Mouse (Mus musculus) CH12.LX (cell line): ENCODE results near the gene Smarca4. TPM values are rescaled to one million over a fixed set of nuclear protein-coding genes. Genes with fewer than 3 reads are reported as not detected.
A peak's percentile ranks its signal among the peaks of the same experiment; 100 is the strongest.

Experiments
- DNase-seq: peaks from one replicate; pipeline ENCODE4 v3.0.0-alpha.2; 2013; ENCODE audit errors: extremely low read depth
- H3K27ac ChIP-seq: 2 replicates; pipeline ENCODE4 v1.5.1; 2012; ENCODE audit warnings: low read depth, mild to moderate bottlenecking, control low read depth, moderate library complexity; ENCODE audit not compliant: insufficient read depth
- H3K27me3 ChIP-seq: replicated peaks from 2 replicates; pipeline ENCODE3; 2012; ENCODE audit warnings: inconsistent platforms
- H3K36me3 ChIP-seq, 2 experiments: replicated peaks in 1 of 2; 2 replicates each; pipeline versions ENCODE3 to v1.6.1; 2012; ENCODE audit warnings: inconsistent platforms in 1 of 2, low read length in 1 of 2, mild to moderate bottlenecking in 1 of 2, mixed read lengths in 1 of 2, moderate library complexity in 1 of 2; ENCODE audit not compliant: control insufficient read depth in 1 of 2, insufficient read depth in 1 of 2
- H3K4me1 ChIP-seq, 2 experiments: 2 replicates each; pipeline ENCODE4 v1.6.1; 2012; ENCODE audit warnings: inconsistent platforms in 1 of 2, moderate library complexity in 1 of 2; ENCODE audit not compliant: insufficient read depth in 2 of 2, control insufficient read depth in 1 of 2
- H3K4me2 ChIP-seq: 2 replicates; pipeline ENCODE4 v1.6.1; 2012; ENCODE audit warnings: low read depth, mild to moderate bottlenecking, control low read depth; ENCODE audit not compliant: poor library complexity, insufficient read depth, severe bottlenecking
- H3K4me3 ChIP-seq, 3 experiments: fragments of 150-350 bp in 1 of 3; sonication (generic) in 1 of 3; replicated peaks in 1 of 3; 2 replicates each; pipeline versions ENCODE3 to v1.5.1; 2011 to 2012; ENCODE audit warnings: low read depth in 2 of 3, low read length in 2 of 3, mild to moderate bottlenecking in 2 of 3, moderate library complexity in 2 of 3, control low read depth in 1 of 3, improper control_type of control experiment in 1 of 3, inconsistent platforms in 1 of 3, mixed read lengths in 1 of 3; ENCODE audit not compliant: poor library complexity in 1 of 3
- H3K79me2 ChIP-seq: replicated peaks from 2 replicates; pipeline ENCODE4 v1.6.1; 2012; ENCODE audit warnings: mild to moderate bottlenecking, moderate library complexity; ENCODE audit not compliant: control insufficient read depth, poor library complexity, insufficient read depth, severe bottlenecking; ENCODE audit errors: extremely low read depth
- H3K9ac ChIP-seq: 2 replicates; pipeline ENCODE4 v1.6.1; 2012; ENCODE audit warnings: low read depth, mild to moderate bottlenecking, control low read depth, moderate library complexity; ENCODE audit not compliant: insufficient read depth
- H3K9me3 ChIP-seq: replicated peaks from 2 replicates; pipeline ENCODE3; 2012; ENCODE audit warnings: low read length, inconsistent platforms, mixed read lengths
- BHLHE40 ChIP-seq: IDR thresholded peaks from 2 replicates; pipeline ENCODE4 v1.6.1; 2011; ENCODE audit warnings: mild to moderate bottlenecking, low read depth, low read length, improper control_type of control experiment
- CHD1 ChIP-seq: IDR thresholded peaks from 2 replicates; pipeline ENCODE4 v1.6.1; 2012; ENCODE audit warnings: low read depth, low read length, improper control_type of control experiment, inconsistent platforms
- CHD2 ChIP-seq: IDR thresholded peaks from 2 replicates; pipeline ENCODE4 v1.6.1; 2011; ENCODE audit warnings: low read length, improper control_type of control experiment
- E2F4 ChIP-seq: IDR thresholded peaks from 2 replicates; pipeline ENCODE4 v1.6.1; 2011; ENCODE audit warnings: low read depth, low read length, improper control_type of control experiment; ENCODE audit not compliant: insufficient replicate concordance
- ETS1 ChIP-seq: conservative IDR thresholded peaks from 2 replicates; pipeline ENCODE4 v1.6.1; 2012; ENCODE audit warnings: low read depth, mild to moderate bottlenecking, inconsistent platforms, low read length, improper control_type of control experiment, moderate library complexity
- GABPA ChIP-seq: IDR thresholded peaks from 2 replicates; pipeline ENCODE4 v1.6.1; 2012; ENCODE audit warnings: low read depth, low read length, improper control_type of control experiment, inconsistent platforms; ENCODE audit not compliant: insufficient replicate concordance
- HCFC1 ChIP-seq: IDR thresholded peaks from 2 replicates; pipeline ENCODE4 v1.6.1; 2012; ENCODE audit warnings: low read depth, mild to moderate bottlenecking, inconsistent platforms, low read length, improper control_type of control experiment
- IRF4 ChIP-seq: IDR thresholded peaks from 2 replicates; pipeline ENCODE4 v1.6.1; 2014; ENCODE audit warnings: low read depth, mild to moderate bottlenecking, inconsistent platforms, low read length, improper control_type of control experiment
- JUND ChIP-seq: conservative IDR thresholded peaks from 2 replicates; pipeline ENCODE4 v1.6.1; 2011; ENCODE audit warnings: low read depth, low read length, improper control_type of control experiment
- MAX ChIP-seq: IDR thresholded peaks from 2 replicates; pipeline ENCODE4 v1.6.1; 2011; ENCODE audit warnings: low read length, improper control_type of control experiment
- MAZ ChIP-seq: IDR thresholded peaks from 2 replicates; pipeline ENCODE4 v1.6.1; 2012; ENCODE audit warnings: low read depth, mild to moderate bottlenecking, inconsistent platforms, low read length, improper control_type of control experiment, moderate library complexity
- MEF2A ChIP-seq: IDR thresholded peaks from 2 replicates; pipeline ENCODE4 v1.6.1; 2014; ENCODE audit warnings: low read depth, mild to moderate bottlenecking, inconsistent platforms, low read length, improper control_type of control experiment, borderline replicate concordance
- MXI1 ChIP-seq: IDR thresholded peaks from 2 replicates; pipeline ENCODE4 v1.6.1; 2011; ENCODE audit warnings: mild to moderate bottlenecking, low read depth, low read length, improper control_type of control experiment
- MYC ChIP-seq: IDR thresholded peaks from 2 replicates; pipeline ENCODE4 v1.6.1; 2011; ENCODE audit warnings: low read depth, mild to moderate bottlenecking, improper control_type of control experiment, low read length
- NELFE ChIP-seq: IDR thresholded peaks from 2 replicates; pipeline ENCODE4 v1.6.1; 2011; ENCODE audit warnings: low read depth, low read length, improper control_type of control experiment
- NRF1 ChIP-seq: IDR thresholded peaks from 2 replicates; pipeline ENCODE4 v1.6.1; 2014; ENCODE audit warnings: low read depth, mild to moderate bottlenecking, inconsistent platforms, low read length, improper control_type of control experiment, moderate library complexity
- POLR2A ChIP-seq: IDR thresholded peaks from 2 replicates; pipeline ENCODE4 v1.6.1; 2011; ENCODE audit warnings: low read depth, mild to moderate bottlenecking, improper control_type of control experiment, low read length
- POLR2AphosphoS2 ChIP-seq: IDR thresholded peaks from 2 replicates; pipeline ENCODE4 v1.6.1; 2011; ENCODE audit warnings: low read depth, low read length, improper control_type of control experiment
- RCOR1 ChIP-seq: conservative IDR thresholded peaks from 2 replicates; pipeline ENCODE4 v1.6.1; 2012; ENCODE audit warnings: low read depth, mild to moderate bottlenecking, inconsistent platforms, low read length, improper control_type of control experiment
- SIN3A ChIP-seq: IDR thresholded peaks from 2 replicates; pipeline ENCODE4 v1.6.1; 2012; ENCODE audit warnings: low read length, improper control_type of control experiment, inconsistent platforms
- SMC3 ChIP-seq: IDR thresholded peaks from 2 replicates; pipeline ENCODE4 v1.6.1; 2011; ENCODE audit warnings: low read depth, low read length, improper control_type of control experiment
- TBP ChIP-seq: conservative IDR thresholded peaks from 2 replicates; pipeline ENCODE4 v1.6.1; 2011; ENCODE audit warnings: low read depth, low read length, improper control_type of control experiment
- TCF12 ChIP-seq: IDR thresholded peaks from 2 replicates; pipeline ENCODE4 v1.6.1; 2014; ENCODE audit warnings: low read depth, mild to moderate bottlenecking, inconsistent platforms, low read length, improper control_type of control experiment
- UBTF ChIP-seq: IDR thresholded peaks from 2 replicates; pipeline ENCODE4 v1.6.1; 2012; ENCODE audit warnings: low read depth, mild to moderate bottlenecking, inconsistent platforms, low read length, improper control_type of control experiment, moderate library complexity
- ZC3H11A ChIP-seq: IDR thresholded peaks from 2 replicates; pipeline ENCODE4 v1.6.1; 2012; ENCODE audit warnings: low read depth, mild to moderate bottlenecking, inconsistent platforms, low read length, improper control_type of control experiment
- ZKSCAN1 ChIP-seq: IDR thresholded peaks from 2 replicates; pipeline ENCODE4 v1.6.1; 2012; ENCODE audit warnings: low read depth, inconsistent platforms, low read length, improper control_type of control experiment, borderline replicate concordance
- ZMIZ1 ChIP-seq: IDR thresholded peaks from 2 replicates; pipeline ENCODE4 v1.6.1; 2012; ENCODE audit warnings: low read depth, mild to moderate bottlenecking, inconsistent platforms, low read length, improper control_type of control experiment
- dilution Hi-C: fragments of 300-500 bp; cut with MboI; formaldehyde crosslinking; loops from 2 replicates; pipeline ENCODE4 v1.14.3; 2020; ENCODE audit warnings: low sequenced_read_pairs; ENCODE audit not compliant: extremely low pct_unique_long_range_greater_than_20kb, extremely low pct_ligation_motif_present
- in situ Hi-C: fragments of 300-500 bp; cut with MboI; formaldehyde crosslinking; loops from 3 replicates; pipeline ENCODE4 v1.14.3; 2019; ENCODE audit warnings: low sequenced_read_pairs, low pct_ligation_motif_present, low pct_unique_long_range_greater_than_20kb, mixed read lengths
- polyA plus RNA-seq: library from polyadenylated mRNA; unstranded; fragments of >175 nt; gene quantifications from 2 replicates; pipeline ENCODE4 v1.2.1, GENCODE M21; 2012; ENCODE audit warnings: low read depth; ENCODE audit not compliant: insufficient read length
- total RNA-seq, 2 experiments: library from RNA; depleted of rRNA; stranded (reverse); fragments of 300-350 nt in 1 of 2; fragments of >200 nt in 1 of 2; gene quantifications; 2 replicates each; pipeline ENCODE4 v1.2.3; 2012 to 2014

Gene Smarca4
- total and polyA plus RNA-seq, 3 experiments, result 33.8 to 86.2 (median 74.3) TPM

DNA sequence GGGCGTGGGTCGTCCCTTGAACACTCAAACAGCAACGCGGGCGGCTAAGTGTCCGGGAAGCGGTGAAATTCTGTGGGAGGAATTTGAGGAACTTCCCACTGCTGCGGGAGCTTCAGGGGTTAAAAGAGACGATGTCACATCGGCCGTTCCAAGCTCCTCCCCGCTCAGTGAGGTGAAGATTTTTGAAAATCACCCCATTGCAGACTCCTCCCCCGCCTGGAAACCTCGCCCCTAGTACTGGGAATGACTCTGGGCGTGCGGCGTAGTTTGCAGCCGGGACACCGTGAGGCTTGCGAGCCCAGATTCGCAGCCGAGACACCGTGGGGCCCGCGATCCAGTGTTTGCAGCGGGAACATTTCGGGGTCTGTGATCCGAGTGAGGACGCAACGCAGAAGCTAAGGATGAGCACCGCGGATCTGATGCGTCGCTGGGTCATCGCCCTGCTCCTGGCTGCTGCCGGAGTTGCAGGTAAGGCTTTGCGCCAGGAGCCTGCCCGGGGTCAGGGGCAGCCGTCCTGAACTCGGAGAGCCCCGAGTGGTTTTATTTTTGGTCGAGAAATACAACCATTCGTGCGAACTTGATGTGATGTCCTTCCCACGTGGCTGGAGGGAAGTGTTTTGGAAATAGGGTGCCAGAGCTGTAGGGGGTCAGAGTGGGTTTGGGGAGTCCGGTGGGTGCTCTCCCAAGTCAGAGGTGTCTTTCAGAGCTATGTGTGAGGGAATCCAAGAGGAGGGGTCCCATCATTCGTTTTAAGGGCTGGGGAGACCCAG is 107.6 kb downstream of the Smarca4 start, which contains the start of gene Ldlr:
Gene Ldlr, plus strand, starts transcription at position 107 of the 770 bp plus-strand sequence.
- H3K79me2 ChIP-seq, result peaks cover 43% of the 10 kb centered on the region
- H3K9ac ChIP-seq, result peak within 1 kb of the TSS; percentile 45
- H3K36me3 ChIP-seq, result peaks cover 0 to 33% of the 10 kb centered on the region in 2 experiments
- H3K4me2 ChIP-seq, result peak within 1 kb of the TSS; percentile 67
- H3K9me3 ChIP-seq, result no peaks in the 10 kb centered on the region
- in situ Hi-C loops (no loop called here), dilution Hi-C loops (no loop called here)
- H3K4me3 ChIP-seq, result peak within 1 kb of the TSS; percentile 83 to 90 (median 85)
- no peaks in the 10 kb centered on the region for H3K27me3 ChIP-seq
- peak within 1 kb of the TSS; percentile 51 for H3K27ac ChIP-seq
- TF ChIP-seq MAX, result peak; percentile 78; the same call in 1 of the 2 replicates
- peak; percentile 24; the same call in 1 of the 2 replicates for TF ChIP-seq MYC
- peak; percentile 71 for TF ChIP-seq TCF12
- no peak for TF ChIP-seq SMC3
- peak; percentile 2; the same call in 1 of the 2 replicates for TF ChIP-seq CHD2
- peak; percentile 57 for TF ChIP-seq NELFE
- no peak for TF ChIP-seq RCOR1
- no peak for TF ChIP-seq CHD1
- peak; percentile 60 for TF ChIP-seq SIN3A
- TF ChIP-seq MAZ, result peak; percentile 62; the same call in 1 of the 2 replicates
- 0 out of 2 replicates have a peak, but pooled peaks have one; percentile 18 for TF ChIP-seq HCFC1
- no peak for TF ChIP-seq ZC3H11A
- TF ChIP-seq TBP, result peak; percentile 78; the same call in 1 of the 2 replicates
- TF ChIP-seq ZMIZ1, result peak; percentile 85; the same call in 1 of the 2 replicates
- TF ChIP-seq POLR2A, result peak; percentile 71
- peak; percentile 93 for DNase-seq
- H3K4me1 ChIP-seq, result peaks cover 6 to 67% of the 10 kb centered on the region in 2 experiments

DNA sequence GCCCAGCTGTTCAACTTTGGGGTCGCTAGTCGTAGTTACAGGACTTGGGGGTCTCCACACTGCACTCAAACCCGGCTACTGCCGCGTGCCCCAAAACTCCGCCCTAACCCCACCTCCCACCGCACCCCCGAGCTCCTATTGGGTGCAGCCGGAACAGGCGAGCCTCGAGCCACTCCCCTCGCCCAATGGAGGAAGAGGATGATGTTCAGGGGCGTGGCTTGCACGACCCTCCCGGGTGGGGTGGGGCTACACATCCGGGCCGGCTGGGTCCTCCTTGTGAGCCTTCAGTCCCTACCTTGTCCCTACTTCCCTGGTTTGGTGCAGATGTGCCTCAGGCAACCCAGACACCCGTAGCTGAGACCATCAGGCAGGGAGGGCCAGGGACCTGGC is 108.2 kb downstream of the Smarca4 start:
- Histone ChIP-seq H3K36me3 (peaks cover 0 to 39% of the 10 kb centered on the region in 2 experiments), H3K4me2 (peak overlapping the region; percentile 67), H3K9me3 (no peaks in the 10 kb centered on the region), H3K9ac (peak overlapping the region; percentile 45), H3K79me2 (peaks cover 49% of the 10 kb centered on the region), H3K4me3 (peak overlapping the region; percentile 83 to 90 (median 85)), H3K27ac (no peak overlapping the region), H3K27me3 (no peaks in the 10 kb centered on the region), H3K4me1 (peaks cover 8 to 68% of the 10 kb centered on the region in 2 experiments)
- in situ Hi-C loops, result no loop called here
- dilution Hi-C loops, result no loop called here
- DNase-seq, result peak; percentile 92
- TF ChIP-seq TBP (peak; percentile 63; the same call in 1 of the 2 replicates), UBTF (no peak), IRF4 (peak; percentile 11; the same call in 1 of the 2 replicates), NRF1 (no peak), MAX (peak; percentile 71), RCOR1 (no peak), CHD1 (no peak), TCF12 (peak; percentile 80), ETS1 (no peak), POLR2AphosphoS2 (no peak), ZC3H11A (no peak), MYC (peak; percentile 80; the same call in 1 of the 2 replicates), E2F4 (no peak), CHD2 (peak; percentile 18), MXI1 (peak; percentile 18), SIN3A (peak; percentile 60), SMC3 (no peak), NELFE (peak; percentile 21; the same call in 1 of the 2 replicates), MAZ (no peak), GABPA (no peak), ZKSCAN1 (no peak), MEF2A (no peak), POLR2A (peak; percentile 69), JUND (no peak), BHLHE40 (peak; percentile 15; the same call in 1 of the 2 replicates)
